Mouse (Mus musculus): ENCODE results near the gene Prodh2. TPM values are rescaled to one million over a fixed set of nuclear protein-coding genes. Genes with fewer than 3 reads are reported as not detected.

The Prodh2 gene
- polyA plus RNA-seq, 1 experiment, result 218 TPM

DNA sequence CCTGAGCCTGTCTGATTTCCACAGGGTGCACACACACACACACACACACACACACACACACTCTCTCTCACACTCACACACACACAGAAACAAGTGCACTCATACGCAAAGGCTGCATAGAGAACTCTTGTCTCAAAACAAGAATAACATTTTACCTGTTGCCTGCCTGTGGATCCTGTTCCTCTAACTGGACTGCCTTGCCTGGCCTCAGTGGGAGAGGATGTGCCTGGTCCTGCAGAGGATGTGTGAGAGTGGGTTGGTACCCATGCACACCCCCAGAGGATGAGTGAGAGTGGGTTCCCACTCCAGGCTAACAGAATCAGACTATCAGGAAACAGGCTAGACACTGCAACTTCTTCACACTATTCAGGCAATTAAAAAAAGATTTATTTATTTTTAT, 57.2 kb downstream of the Prodh2 start:
- H3K4me3 ChIP-seq (ENCODE audit: insufficient read depth, low read depth, low read length), result no peak overlapping the region
- no peaks in the 10 kb centered on the region for H3K36me3 ChIP-seq (ENCODE audit: control insufficient read depth, insufficient read depth, low read length)
- no peaks in the 10 kb centered on the region for H3K27me3 ChIP-seq (replicated peaks; ENCODE audit: control insufficient read depth, insufficient read depth, low read length)
- no peaks in the 10 kb centered on the region; the same call in 1 of the 2 replicates for H3K4me1 ChIP-seq (ENCODE audit: control insufficient read depth, insufficient read depth, low read length)
- no peak for DNase-seq
- WGBS, result 96% methylated on average over 1 of the region's 1 CpGs
- H3K27ac ChIP-seq (ENCODE audit: insufficient read depth, low read depth, low read length), result no peak overlapping the region
- TF ChIP-seq CTCF (conservative IDR thresholded peaks at IDR 0.05; ENCODE audit: insufficient read depth, insufficient read length, low read depth, low read length), result no peak
- TF ChIP-seq POLR2A (IDR thresholded peaks at IDR 0.05; ENCODE audit: low read depth, low read length), result no peak

GRCm38 (mm10) chr7:30551445-30552101, 58.2 kb downstream of the Prodh2 start:
- Histone ChIP-seq H3K27me3 (replicated peaks; ENCODE audit: control insufficient read depth, insufficient read depth, low read length) (no peaks in the 10 kb centered on the region), H3K4me1 (ENCODE audit: control insufficient read depth, insufficient read depth, low read length) (no peaks in the 10 kb centered on the region; the same call in 1 of the 2 replicates), H3K4me3 (ENCODE audit: insufficient read depth, low read depth, low read length) (peak overlapping the region; percentile 98), H3K27ac (ENCODE audit: insufficient read depth, low read depth, low read length) (peak overlapping the region; percentile 99), H3K36me3 (ENCODE audit: control insufficient read depth, insufficient read depth, low read length) (no peaks in the 10 kb centered on the region)
- TF ChIP-seq POLR2A (IDR thresholded peaks at IDR 0.05; ENCODE audit: low read depth, low read length) (no peak), CTCF (conservative IDR thresholded peaks at IDR 0.05; ENCODE audit: insufficient read depth, insufficient read length, low read depth, low read length) (peak; percentile 25; the same call in 1 of the 2 replicates)
- no peak for DNase-seq
- 2% methylated on average over 10 of the region's 10 CpGs for WGBS

DNA sequence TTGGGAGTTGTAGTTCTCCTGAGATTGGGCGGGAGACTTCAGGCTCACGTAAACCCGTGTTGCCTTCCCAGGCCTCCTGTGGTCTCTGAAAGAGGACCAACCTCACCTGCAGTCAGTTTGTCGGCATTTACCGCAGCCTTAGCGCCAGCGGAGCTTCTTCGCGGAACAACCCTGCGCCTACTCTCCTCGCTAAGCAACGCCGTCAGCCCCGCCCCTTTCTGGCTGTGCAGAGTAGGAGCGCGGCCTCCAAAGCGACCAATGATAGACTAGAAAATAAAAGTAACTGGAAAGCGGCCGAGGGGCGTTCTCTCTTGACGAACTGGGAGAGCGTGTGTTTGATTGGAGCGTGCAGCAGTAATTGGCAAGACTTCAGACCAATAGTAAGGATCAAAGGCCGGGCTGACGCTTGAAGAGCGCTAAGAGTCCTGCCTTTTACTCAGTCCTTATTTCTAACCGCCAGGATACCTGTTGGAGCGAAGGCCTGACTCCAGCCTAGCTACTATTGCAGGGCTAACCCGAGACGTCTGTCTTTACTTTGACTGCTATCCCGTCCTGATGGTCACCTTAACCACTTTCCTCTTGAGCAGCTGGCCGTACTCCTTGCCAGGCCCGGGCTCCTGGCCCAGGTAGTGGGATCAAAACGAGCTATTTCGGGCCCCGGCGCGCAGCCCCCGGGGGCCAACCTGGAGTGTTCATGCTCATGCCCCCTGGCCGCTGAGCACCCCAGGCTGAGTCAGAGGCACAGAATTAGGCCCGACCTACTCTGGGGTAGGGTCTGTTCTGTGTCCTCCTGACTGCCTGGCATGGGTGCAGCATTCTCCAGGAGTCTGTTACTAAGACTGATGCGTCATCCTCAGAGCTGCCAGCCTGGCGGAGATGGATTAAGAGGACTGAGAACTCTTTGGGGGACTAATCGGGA, 58.9 kb downstream of the Prodh2 start, which contains the start of the genes Hspb6 and Proser3:
Hspb6 (plus strand) TSS at position 77 of the 919 bp plus-strand sequence.
Proser3 (minus strand) TSS at position 198 of the 919 bp plus-strand sequence.
- H3K4me3 ChIP-seq (ENCODE audit: insufficient read depth, low read depth, low read length), result peak within 1 kb of the TSS; percentile 98
- H3K36me3 ChIP-seq (ENCODE audit: control insufficient read depth, insufficient read depth, low read length), result no peaks in the 10 kb centered on the region
- WGBS, result under 1% methylated on average over 44 of the region's 44 CpGs

GRCm38 (mm10) chr7:30553021-30553589, 59.7 kb downstream of the Prodh2 start:
- TF ChIP-seq POLR2A (IDR thresholded peaks at IDR 0.05; ENCODE audit: low read depth, low read length), result no peak
- under 1% methylated on average over 23 of the region's 23 CpGs for WGBS
- Histone ChIP-seq H3K36me3 (ENCODE audit: control insufficient read depth, insufficient read depth, low read length) (no peaks in the 10 kb centered on the region), H3K27ac (ENCODE audit: insufficient read depth, low read depth, low read length) (peak overlapping the region; percentile 71), H3K4me1 (ENCODE audit: control insufficient read depth, insufficient read depth, low read length) (no peaks in the 10 kb centered on the region; the same call in 1 of the 2 replicates), H3K27me3 (replicated peaks; ENCODE audit: control insufficient read depth, insufficient read depth, low read length) (no peaks in the 10 kb centered on the region), H3K4me3 (ENCODE audit: insufficient read depth, low read depth, low read length) (peak overlapping the region; percentile 57)
- DNase-seq, result peak; percentile 59

More for the DNA sequence above, 58.9 kb downstream of the Prodh2 start, which contains the start of the genes Hspb6 and Proser3:
- peak; percentile 100 for DNase-seq
- no peaks in the 10 kb centered on the region; the same call in 1 of the 2 replicates for H3K4me1 ChIP-seq (ENCODE audit: control insufficient read depth, insufficient read depth, low read length)
- H3K27me3 ChIP-seq (replicated peaks; ENCODE audit: control insufficient read depth, insufficient read depth, low read length), result no peaks in the 10 kb centered on the region
- H3K27ac ChIP-seq (ENCODE audit: insufficient read depth, low read depth, low read length), result peak within 1 kb of the TSS; percentile 99
- no peak for TF ChIP-seq CTCF (conservative IDR thresholded peaks at IDR 0.05; ENCODE audit: insufficient read depth, insufficient read length, low read depth, low read length)
- peak; percentile 47 for TF ChIP-seq POLR2A (IDR thresholded peaks at IDR 0.05; ENCODE audit: low read depth, low read length)

DNA sequence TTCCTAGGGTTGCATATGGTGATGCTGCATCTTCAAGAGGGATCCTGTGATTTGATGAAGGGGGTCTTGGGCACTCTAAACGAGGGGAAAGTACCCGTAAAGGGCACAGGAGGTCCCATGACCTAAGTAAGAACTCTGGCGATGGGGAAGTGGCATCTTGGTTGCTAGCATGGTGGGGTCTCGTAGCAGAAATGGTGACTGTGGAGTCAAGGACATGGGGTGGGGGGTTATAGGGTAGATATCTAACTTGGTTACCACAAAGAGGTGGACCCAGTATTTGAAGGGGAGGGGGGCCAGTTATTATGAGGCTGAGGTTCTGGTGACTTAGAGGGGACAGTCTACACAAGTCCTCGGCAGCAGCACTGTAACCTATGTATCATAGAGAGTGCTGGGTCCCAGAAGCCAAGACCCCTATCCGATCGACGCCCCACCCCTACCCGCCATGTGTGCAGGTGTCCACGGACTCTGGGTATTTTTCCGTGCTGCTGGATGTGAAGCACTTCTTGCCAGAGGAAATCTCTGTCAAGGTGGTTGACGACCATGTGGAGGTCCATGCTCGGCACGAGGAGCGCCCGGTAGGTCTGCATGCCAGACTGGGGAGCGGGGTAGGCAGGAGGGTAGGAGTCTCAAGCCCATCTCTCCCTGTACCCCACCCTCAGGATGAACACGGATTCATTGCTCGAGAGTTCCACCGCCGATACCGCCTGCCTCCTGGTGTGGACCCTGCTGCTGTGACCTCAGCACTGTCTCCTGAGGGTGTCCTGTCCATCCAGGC, 60.6 kb downstream of the Prodh2 start:
- no peak for DNase-seq
- no peak overlapping the region for H3K4me3 ChIP-seq (ENCODE audit: insufficient read depth, low read depth, low read length)
- 82% methylated on average over 22 of the region's 22 CpGs for WGBS
- H3K27ac ChIP-seq (ENCODE audit: insufficient read depth, low read depth, low read length), result no peak overlapping the region
- no peaks in the 10 kb centered on the region for H3K36me3 ChIP-seq (ENCODE audit: control insufficient read depth, insufficient read depth, low read length)
- H3K27me3 ChIP-seq (replicated peaks; ENCODE audit: control insufficient read depth, insufficient read depth, low read length), result no peaks in the 10 kb centered on the region
- H3K4me1 ChIP-seq (ENCODE audit: control insufficient read depth, insufficient read depth, low read length), result no peaks in the 10 kb centered on the region; the same call in 1 of the 2 replicates
- TF ChIP-seq POLR2A (IDR thresholded peaks at IDR 0.05; ENCODE audit: low read depth, low read length) (no peak), CTCF (conservative IDR thresholded peaks at IDR 0.05; ENCODE audit: insufficient read depth, insufficient read length, low read depth, low read length) (no peak)

GRCm38 (mm10) chr7:30556894-30557536, 63.6 kb downstream of the Prodh2 start:
- WGBS, result 94% methylated on average over 18 of the region's 18 CpGs
- Histone ChIP-seq H3K4me3 (ENCODE audit: insufficient read depth, low read depth, low read length) (no peak overlapping the region), H3K36me3 (ENCODE audit: control insufficient read depth, insufficient read depth, low read length) (no peaks in the 10 kb centered on the region), H3K27me3 (replicated peaks; ENCODE audit: control insufficient read depth, insufficient read depth, low read length) (no peaks in the 10 kb centered on the region), H3K27ac (ENCODE audit: insufficient read depth, low read depth, low read length) (no peak overlapping the region), H3K4me1 (ENCODE audit: control insufficient read depth, insufficient read depth, low read length) (no peaks in the 10 kb centered on the region; the same call in 1 of the 2 replicates)
- TF ChIP-seq CTCF (conservative IDR thresholded peaks at IDR 0.05; ENCODE audit: insufficient read depth, insufficient read length, low read depth, low read length), result peak; percentile 28; the same call in 1 of the 2 replicates
- TF ChIP-seq POLR2A (IDR thresholded peaks at IDR 0.05; ENCODE audit: low read depth, low read length), result no peak
- no peak for DNase-seq
